Mouse (Mus musculus): ENCODE results near the gene Lilra5.
"Not testable (repeated sequence)": the region's sequence is repeated elsewhere in the genome, so short reads cannot be mapped to it uniquely, and the experiment has no call there.

Gene Lilra5

DNA sequence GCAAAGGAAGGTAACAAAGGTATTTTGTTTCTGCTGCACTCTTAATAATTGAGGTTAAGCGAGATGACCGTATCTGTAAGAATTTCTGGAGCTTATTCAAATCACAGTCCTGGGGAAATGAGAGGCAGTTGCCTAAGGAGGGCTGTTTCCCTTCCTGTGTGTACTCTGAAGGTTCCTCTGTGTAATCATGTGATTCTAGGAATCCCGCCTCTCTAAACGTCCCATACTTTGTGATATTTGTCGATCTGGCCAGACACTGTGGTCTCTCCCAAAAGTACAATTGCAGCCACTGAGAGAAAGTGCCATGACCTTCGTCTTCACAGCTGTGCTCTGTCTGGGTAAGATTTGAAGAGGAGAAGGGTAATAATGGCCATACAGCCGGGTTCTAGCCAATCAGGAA is at the start of gene Lilra5:
Gene Lilra5, plus strand, starts transcription at position 301 of the 400 bp plus-strand sequence.
- in situ Hi-C loops (cut with MboI), result no loop called here

DNA sequence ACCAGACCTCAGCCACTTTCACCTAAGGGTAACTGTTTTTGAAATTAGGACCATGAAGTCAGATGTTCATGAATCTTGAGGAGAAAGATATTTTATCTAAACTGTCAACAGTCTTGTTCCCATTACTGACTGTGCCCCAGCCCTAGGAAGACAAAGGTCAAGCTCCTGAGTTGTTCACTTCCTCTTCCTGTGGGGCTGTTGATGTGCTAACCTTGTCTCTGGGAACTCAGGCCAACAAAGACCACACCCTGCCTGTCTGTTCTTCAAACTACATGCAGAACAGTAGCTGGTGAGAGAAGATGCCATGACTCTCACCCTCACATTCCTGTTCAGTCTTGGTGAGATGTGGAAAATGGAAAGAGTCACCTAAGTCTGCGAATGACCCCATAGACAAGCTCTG is 30.4 kb upstream of the Lilra5 start:
- in situ Hi-C loops (cut with MboI), result no loop called here

DNA sequence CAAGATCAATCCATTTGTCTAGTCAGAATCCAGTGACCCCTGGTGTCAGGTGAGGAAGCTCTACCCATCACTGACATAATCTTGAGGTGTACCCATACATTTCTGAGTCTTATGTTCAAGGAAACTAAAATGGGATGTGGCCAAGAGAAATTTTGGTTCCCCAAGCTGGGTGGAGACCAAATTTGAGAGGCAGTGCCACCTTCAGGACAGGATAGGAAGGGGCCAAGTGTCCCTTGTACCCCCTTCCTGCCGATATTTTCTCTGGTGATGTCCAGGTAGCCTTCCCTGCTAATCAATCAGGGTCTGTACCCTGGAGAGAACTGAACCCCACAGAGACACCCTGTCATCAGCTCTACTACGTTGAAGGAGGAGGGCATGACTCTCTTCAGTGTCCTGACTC is 28.9 kb upstream of the Lilra5 start:
- in situ Hi-C loops (cut with MboI), result no loop called here

DNA sequence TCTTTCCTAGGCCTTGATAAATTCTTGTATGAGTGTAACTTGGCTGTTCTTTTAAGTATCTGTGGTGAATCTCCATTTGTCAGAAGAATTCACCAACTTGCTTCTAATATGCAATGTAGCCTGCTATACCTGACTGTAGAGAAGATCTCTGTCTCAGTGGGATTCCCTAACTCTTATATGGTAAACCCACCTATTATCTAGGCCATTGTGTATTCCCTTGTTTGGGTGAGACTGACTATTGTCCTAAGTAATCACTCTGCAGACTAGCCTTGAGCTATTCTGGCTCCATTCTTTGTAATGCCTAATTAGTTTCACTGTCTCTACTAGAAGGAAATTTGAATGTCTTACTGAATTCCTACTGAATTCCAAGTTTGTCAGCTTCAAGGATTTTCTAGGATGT is 24.1 kb upstream of the Lilra5 start:
- in situ Hi-C loops (cut with MboI), result not testable (repeated sequence)

DNA sequence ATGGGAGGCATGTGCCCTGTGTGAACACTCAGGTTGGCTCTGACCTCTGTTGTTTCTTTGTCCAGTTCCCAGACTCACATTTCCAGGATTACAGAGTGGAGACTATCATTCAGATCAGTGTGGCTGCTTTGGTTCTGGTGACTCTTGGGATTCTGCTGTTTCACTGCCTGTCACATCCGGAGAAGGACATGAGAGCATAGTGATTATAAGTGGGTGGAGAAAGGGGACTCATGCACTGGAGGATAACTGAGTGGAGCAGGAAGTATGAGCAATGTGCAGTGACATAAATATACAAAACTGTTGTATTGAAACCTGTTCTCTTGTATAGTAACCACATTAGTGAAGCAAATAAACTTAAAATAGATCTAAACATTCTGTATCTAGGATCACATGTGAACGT is 22.2 kb upstream of the Lilra5 start:
- in situ Hi-C loops (cut with MboI), result no loop called here

DNA sequence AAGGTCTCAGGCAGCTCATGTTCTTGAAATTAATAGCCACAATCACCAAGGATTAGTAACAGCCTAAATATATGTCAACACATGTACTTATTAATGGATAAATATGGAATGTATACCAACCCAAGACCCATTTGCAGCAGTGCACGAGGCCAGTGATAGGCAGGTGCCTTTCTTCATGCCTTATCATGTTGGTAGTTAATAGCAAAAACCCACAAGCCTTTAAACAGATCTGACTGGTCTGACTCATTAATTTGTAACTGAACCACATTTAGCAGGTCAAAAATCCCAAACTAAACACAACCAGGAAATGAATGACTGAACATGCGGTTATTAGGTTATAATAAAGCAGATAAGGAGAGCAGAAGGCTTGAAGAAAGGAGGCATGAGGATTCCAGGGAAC is 21.7 kb upstream of the Lilra5 start:
- in situ Hi-C loops (cut with MboI), result no loop called here

DNA sequence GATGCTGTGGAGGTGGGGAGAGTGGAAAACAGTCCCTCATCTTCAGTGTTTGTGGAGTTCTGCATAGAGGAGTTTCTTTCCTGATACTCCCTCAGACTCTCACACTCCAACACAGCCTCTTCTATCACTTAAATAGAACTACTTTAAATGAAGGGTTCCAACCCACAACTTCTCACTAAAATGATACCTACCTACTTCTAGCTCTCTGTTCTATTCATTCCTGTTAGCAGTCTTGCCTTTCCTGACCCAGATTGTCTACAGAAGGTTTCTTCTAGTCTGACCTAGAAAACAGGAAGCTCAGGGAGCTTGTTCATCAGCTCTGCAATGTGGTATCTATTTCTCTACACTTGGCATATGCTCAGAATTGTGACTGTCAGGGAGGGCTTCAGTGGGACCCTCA is 2.0 kb upstream of the Lilra5 start:
- in situ Hi-C loops (cut with MboI), result no loop called here

DNA sequence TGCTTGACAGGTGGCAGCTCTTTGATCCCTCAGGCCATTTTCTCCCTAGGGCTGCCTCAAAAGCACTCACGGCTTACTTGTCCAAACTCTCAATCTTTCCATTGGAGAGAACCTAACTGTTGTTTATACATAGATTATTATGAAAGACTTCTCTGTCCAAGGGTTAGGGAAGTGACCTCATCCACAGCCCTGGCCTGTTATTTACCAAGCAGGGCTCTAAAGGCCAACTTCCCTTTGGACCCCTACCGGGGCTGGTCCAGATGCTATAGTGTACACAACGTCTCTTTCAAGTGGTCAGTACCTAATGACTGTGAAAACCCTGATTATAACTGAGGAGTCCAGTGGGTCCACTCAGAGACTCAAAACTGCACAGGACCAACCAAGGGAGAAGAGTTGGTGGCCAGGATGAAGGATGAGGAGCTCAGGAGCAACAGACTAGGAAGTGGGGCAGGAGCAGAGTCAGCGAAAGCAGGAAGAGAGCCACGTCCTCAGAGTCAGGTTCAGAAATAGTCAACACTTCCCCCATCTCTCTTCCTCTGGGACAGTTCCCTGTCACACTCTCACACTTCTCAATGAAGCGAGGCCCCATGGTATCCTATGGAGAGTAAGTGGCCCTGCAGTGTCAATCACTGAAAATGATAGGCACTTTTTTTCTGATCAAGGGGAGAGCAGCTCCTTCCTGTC is 1.6 kb downstream of the Lilra5 start:
- in situ Hi-C loops (cut with MboI), result no loop called here

DNA sequence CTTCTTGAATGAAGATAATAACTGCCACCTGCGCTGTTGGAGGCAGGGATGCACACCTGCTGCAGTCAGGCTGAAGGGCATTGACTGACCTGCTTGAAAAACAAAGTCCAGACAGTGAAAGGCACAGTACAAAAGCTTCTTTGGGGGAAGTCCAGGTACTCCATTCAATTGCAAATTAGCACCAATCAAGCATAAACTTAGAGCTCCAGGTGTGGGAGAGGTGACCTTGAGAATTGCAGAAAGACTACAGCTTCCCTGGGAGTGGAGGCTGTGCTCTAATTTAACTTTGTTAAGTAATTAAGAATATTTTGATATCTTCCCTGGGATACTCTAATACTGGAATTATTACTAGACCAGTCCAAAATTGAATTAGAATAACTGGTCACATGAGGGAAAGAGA is 13.7 kb downstream of the Lilra5 start:
- in situ Hi-C loops (cut with MboI), result not testable (repeated sequence)

DNA sequence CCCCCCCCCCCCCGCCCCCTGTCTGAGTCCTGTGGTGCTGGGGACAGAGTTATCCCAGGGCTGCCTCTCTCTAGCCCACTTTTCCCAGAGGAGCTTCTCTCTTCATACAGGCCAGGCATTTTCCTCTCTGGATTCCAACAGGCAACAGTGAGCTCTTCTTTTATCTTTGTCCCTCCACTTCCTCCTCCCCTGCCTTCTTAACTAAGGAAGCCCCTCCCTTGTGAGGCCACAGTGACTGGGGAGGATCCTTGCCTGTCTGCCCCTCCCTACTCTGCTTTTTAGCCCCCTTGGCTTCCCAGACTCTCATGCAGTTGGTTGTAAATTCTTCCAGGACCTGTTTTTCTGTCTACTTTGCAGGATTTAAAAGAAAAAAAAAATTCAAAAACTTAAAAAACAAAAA is 18.5 kb downstream of the Lilra5 start:
- in situ Hi-C loops (cut with MboI), result not testable (repeated sequence)

DNA sequence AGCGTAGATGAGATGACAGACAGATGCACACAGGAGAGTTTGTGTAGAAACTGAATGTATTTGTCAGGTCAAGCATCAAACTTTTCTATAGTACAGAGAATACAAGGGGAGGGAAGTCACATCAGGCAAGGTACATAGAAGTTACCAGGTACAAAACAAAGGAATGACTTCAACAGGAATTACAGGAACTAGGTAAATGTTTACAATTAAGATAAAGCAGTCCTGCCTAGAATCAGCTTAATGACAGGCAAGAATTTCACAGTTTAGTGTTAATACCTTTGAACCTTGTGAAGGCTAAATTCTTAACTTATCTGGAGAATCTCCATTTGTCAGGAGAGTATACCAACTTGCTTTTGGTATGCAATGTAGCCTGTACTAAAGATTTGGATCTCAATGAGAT is 23.0 kb downstream of the Lilra5 start:
- in situ Hi-C loops (cut with MboI), result not testable (repeated sequence)

DNA sequence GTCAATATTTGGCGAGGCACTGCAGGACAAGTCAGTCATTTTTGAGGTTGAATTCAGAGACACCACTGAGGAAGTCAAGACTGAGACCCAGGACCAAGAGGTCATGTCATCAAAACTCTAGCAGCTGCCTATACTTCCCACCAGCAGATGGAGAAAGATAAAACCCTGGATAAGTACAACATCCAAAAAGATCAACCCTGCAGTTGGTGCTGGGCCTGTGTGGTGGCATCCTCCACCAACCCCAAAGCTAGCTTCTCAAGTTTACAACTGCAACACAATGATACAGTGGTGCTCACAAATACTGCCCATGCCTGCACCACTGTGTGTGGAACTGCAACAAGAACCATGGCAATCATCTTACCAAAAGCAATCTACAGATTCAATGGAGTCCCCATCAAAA is 34.6 kb downstream of the Lilra5 start:
- in situ Hi-C loops (cut with MboI), result not testable (repeated sequence)

DNA sequence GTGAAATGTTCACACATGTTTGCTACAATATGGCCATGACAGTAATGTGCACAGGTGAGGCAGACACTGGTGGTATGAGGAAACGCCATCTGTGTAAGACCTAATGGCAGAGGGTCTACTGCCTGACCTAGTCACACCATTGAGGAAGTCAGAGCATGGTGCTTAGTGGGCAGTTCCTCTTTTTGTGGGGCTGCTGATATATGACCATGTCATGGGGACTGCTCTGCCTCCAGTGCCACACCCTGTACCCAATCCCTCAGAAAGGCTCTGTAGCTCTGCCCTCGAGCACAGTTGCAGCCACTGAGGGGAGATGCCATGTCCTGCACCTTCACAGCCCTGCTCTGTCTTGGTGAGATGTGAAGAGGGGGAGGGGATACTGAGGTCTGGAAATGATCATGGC is 36.3 kb downstream of the Lilra5 start:
- in situ Hi-C loops (cut with MboI), result not testable (repeated sequence)

DNA sequence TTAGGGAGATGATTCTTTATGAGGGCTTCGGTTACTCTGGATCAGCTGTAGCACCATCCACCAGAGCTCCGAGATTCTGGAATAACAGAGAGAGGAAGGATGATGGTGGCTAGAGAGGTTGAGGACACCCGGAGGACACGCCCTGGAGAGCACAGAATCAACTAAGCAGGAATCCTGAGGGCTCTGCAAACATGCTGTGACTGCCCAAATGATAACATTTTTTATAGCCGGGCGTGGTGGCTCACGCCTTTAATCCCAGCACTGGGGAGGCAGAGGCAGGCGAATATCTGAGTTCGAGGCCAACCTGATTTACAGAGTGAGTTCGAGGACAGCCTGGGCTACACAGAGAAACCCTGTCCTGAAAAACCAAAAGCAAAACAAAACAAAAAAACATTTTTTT is 37.9 kb downstream of the Lilra5 start:
- in situ Hi-C loops (cut with MboI), result not testable (repeated sequence)

DNA sequence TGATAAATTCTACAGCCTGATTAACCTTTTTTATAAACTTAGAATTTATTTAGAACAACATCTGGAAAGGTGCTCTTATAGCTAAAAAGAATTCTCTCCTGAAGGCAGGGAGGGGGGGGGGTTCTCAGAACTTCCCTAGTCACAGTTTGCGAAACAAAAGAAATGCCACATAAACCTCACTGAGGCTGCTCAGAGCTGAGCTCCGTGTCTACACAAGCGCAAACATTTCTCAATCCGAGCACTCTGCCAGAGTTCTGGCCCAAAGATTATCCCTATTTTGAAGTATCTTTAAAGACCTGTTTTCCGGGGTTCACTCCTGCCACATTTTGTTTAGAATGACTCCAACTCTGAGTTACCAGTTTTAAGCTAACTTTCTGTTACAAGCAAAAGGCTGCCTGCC is 55.1 kb downstream of the Lilra5 start:
- in situ Hi-C loops (cut with MboI), result no loop called here

Data from mature B cell (primary cell).